Mouse (Mus musculus): ENCODE results near the gene Coro1c.

Coro1c gene

GRCm38 (mm10) chr5:113924608-113925007, 16.1 kb upstream of the Coro1c start:
- DNase-seq (ENCODE audit: low read depth), result no peak

GRCm38 (mm10) chr5:113921310-113922166, 13.0 kb upstream of the Coro1c start:
- no peak for DNase-seq (ENCODE audit: low read depth)

GRCm38 (mm10) chr5:113919060-113919459, 10.5 kb upstream of the Coro1c start:
- DNase-seq (ENCODE audit: low read depth), result no peak

GRCm38 (mm10) chr5:113918654-113919053, 10.1 kb upstream of the Coro1c start:
- no peak for DNase-seq (ENCODE audit: low read depth)

GRCm38 (mm10) chr5:113910705-113911104, 2.1 kb upstream of the Coro1c start:
- no peak for DNase-seq (ENCODE audit: low read depth)

DNA sequence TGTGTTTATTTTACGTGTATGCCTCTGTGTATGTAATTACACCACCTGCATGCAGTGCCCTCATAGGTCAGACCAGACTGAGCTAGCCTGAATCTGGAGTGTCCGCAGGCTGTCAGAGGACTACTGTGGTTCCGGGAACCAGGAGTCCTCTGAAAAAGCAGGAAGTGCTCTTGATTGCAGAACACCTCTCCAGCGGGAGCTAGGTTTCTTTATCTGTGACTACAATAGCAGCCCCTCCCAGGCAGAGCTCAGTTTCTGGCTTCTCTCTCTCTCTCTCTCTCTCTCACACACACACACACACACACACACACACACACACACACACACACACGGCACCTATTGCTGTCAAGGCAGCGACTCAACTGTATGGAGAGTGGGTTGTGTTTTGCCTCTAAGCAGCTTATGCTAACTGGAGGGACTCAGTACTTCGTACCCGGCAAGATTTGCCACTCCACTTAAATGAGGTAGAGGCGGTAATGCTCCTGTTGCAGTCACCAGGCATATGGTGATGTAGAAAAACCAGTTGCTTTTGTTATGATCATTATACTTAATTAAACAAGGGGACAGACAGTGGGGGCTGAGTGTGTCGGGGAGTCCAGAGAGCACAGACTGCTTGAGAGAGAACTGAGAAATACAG, 1.6 kb upstream of the Coro1c start:
- peak; percentile 35 for DNase-seq (ENCODE audit: low read depth)

GRCm38 (mm10) chr5:113907786-113908567, 581 bp downstream of the Coro1c start:
- peak; percentile 79 for DNase-seq (ENCODE audit: low read depth)

- peak; percentile 62 for DNase-seq (ENCODE audit: low read depth)
Measured at GRCm38 (mm10) chr5:113906958-113907735, 1.4 kb downstream of the Coro1c start.

DNA sequence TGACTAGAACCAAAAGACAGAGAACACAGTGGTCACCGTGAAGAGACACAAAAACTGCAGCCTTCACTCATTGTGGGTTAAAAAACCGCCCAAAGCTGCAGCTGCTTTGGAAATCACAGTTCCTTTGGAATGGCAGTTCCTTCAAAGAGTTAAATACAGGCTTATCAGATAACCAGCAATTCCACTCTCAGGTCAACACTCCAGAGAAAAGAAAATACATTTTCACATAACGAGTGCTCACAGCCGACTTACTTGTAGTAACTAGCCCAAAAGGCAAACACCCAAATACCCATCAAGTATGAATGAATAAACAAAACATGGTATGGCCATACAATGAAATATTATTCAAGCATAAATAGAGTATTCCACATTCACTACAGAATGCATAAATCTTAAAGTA, 3.6 kb downstream of the Coro1c start:
- no peak for DNase-seq (ENCODE audit: low read depth)

- no peak for DNase-seq (ENCODE audit: low read depth)
Measured at GRCm38 (mm10) chr5:113902983-113903382, 5.6 kb downstream of the Coro1c start.

- DNase-seq (ENCODE audit: low read depth), result no peak
Measured at GRCm38 (mm10) chr5:113902017-113902416, 6.5 kb downstream of the Coro1c start.

DNA sequence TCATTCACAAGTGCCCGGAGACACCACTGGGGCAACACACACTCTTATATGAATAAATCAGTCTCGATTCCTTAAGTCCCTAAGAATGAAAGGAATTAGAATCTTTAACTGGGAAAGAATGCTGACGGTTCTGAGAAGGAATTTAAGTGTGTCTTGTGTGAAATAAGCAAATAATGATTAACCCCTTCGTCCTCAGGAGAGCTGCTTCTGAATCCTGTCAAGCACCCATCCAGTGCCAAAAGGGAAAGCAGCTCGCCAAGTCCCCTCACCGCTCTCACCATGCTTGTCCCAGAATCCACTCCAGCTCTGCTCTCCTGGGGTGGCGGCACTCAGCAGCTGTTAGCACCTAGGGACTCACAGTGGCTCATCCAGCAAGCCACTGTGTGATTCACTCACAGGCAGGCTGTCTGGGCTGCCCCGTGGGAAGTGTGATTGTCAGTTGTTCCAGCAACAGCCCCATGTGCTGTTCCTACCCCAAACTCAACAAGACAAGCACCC, 7.4 kb downstream of the Coro1c start:
- no peak for DNase-seq (ENCODE audit: low read depth)

- peak; percentile 32 for DNase-seq (ENCODE audit: low read depth)
Measured at GRCm38 (mm10) chr5:113899543-113899942, 9.0 kb downstream of the Coro1c start.

- no peak for DNase-seq (ENCODE audit: low read depth)
Measured at GRCm38 (mm10) chr5:113892005-113892404, 16.6 kb downstream of the Coro1c start.

DNA sequence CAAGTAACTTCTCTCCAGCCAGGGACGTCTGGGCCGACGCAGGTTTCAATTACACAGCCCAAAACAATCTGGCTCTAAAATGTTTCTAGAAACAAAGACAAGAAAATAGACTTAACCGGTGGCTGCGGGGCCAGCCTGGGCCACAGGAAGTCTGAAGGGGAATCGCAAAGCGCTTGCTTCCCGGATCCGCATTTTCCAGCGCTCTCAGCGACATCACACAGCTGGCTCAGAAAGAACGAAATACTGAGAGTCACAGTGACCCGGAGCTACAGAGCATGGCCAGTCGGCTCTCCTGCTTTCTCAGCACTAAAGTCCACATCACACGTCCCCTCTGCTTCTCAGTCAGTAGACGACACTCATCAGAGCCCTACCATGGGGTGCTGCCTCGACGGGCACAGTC, 17.7 kb downstream of the Coro1c start:
- no peak for DNase-seq (ENCODE audit: low read depth)

- no peak for DNase-seq (ENCODE audit: low read depth)
Measured at GRCm38 (mm10) chr5:113889912-113890311, 18.6 kb downstream of the Coro1c start.

DNA sequence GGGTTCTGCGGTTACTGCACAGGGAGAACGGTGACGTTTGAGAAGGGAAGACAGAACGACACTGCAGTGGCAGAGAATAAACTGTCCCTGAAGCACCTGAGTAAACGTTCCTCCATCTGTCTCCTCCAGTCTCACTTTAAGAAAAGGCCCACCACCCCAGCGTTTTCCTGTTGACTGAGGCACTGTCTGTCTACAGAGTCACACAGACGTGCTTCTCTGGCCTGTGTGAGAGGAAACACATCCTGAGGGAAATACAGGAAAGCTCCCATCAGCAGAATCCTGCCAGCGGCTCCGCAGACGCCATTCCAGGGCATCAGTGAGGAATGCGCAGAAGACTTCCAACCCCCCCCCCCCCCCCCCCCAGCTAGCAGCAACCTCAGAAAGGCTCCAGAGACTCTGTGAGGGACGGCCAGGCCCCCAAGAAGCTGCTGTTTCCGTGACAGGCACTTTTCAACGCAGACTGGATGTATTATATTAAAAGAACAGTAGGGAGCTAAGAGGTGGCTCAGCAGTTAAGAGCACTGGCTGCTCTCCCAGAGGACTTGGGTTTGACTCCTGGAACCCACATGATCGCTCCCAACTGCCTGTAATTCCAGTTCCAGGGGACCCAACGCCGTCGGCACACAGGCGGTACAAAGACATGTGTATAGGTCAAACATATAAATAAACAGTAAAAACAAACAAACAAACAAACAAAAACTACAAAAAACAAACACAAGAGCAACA, 19.2 kb downstream of the Coro1c start:
- DNase-seq (ENCODE audit: low read depth), result no peak

- no peak for DNase-seq (ENCODE audit: low read depth)
Measured at GRCm38 (mm10) chr5:113888186-113888795, 20.3 kb downstream of the Coro1c start.

GRCm38 (mm10) chr5:113887132-113887531, 21.4 kb downstream of the Coro1c start:
- DNase-seq (ENCODE audit: low read depth), result no peak

DNA sequence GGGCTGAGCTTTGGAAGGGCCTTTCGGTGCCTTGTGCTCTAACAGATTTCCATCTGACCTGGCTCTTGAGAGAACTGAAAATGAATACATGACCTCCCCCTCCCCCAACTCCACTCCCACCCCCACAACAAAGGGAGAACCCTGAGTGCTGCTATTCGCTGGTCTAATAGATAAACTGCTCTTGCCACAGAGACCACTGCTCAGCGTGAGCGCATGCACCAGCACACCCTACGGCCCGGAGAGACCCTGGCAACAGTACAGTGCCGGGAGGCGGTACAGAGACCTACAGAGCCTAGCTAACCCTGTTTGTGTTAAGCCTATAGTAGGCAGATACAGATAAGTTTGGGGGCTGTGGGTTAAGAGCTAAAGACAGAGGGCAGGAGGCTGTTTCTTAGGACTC, 22.9 kb downstream of the Coro1c start:
- no peak for DNase-seq (ENCODE audit: low read depth)

GRCm38 (mm10) chr5:113884750-113885149, 23.8 kb downstream of the Coro1c start:
- no peak for DNase-seq (ENCODE audit: low read depth)

Data from naive thymus-derived CD4-positive, alpha-beta T cell, adult 2 months (primary cell).